Mouse (Mus musculus) embryonic fibroblast, embryonic 13.5 days (primary cell): Measurements from ENCODE around the gene Hook1.

Experiments
- CTCF ChIP-seq: IDR thresholded peaks from 2 replicates; pipeline ENCODE4 v1.5.1; 2011; ENCODE audit warnings: mild to moderate bottlenecking, control low read depth, low read length, moderate library complexity, borderline replicate concordance; ENCODE audit not compliant: insufficient read depth
- POLR2A ChIP-seq: IDR thresholded peaks from 2 replicates; pipeline ENCODE4 v1.6.1; 2011; ENCODE audit warnings: low read depth, mild to moderate bottlenecking, control low read depth, low read length, moderate library complexity

DNA sequence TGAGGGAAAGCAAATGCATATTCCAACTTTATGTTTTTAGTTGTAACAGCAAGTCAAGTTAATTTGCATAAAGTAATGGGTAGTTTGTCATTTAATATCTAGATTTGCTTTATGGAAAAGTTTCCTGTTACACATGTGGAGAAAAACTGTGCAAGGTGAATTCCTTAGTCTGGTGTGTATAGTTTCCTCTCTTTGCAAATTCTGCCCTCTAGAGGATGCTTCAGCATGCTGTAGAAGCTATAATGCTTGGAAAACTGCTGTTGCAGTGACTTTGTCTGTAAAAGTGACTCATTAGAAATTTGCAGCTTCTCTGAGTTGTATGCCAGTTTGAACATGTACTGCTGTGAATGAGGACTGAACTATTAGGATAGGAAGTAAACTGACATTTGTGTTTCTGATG, 55.8 kb downstream of the Hook1 start:
- TF ChIP-seq CTCF (no peak), POLR2A (no peak)
